Mouse (Mus musculus): Measurements from ENCODE around the gene Pnpo. TPM values are rescaled to one million over a fixed set of nuclear protein-coding genes. Genes with fewer than 3 reads are reported as not detected.

Pnpo gene
- polyA plus RNA-seq, 1 experiment from 2014 or later = 27.5 TPM

DNA sequence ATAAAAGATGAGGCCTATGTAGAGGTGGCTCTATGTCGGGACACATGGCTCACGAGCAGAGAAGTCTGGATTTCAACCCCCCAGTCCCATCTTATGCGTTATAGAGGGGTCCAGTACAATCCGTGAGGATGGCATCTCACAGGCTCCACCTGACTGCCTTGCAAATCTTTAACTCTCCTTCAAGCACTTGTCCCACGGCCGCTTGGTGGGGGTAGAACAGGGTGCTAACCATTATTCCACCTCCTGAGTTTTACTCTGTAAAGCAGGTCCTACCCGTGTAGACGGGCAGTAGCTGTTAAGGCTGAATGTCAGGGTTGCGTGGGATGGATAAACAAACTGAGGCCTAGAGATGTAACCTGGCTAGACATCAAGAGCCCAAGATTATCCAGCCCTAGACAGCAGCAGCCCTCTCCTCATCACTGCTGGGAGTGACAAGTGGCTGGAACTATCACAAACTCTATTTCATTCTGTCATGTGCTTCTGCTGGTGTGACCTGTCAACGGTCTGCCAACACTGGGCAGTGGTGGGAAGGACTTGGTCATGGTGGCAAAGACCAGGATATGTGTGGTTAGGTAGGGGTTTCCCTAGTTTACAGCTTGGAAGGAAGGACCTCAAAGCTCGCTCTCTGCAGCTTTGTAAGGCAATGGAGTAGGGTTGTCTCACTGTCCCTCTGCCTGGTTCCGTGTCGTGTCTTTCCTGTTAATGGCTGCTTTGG lies 10.1 kb downstream of the Pnpo start:
- ATAC-seq (ENCODE audit: low FRiP score) (no peak), DNase-seq (ENCODE audit: low spot score) (no peak)
- H3K36me3 ChIP-seq (replicated peaks; ENCODE audit: control insufficient read depth, insufficient read depth) = no peaks in the 10 kb centered on the region
- no peak overlapping the region for H3K27ac ChIP-seq
- H3K4me2 ChIP-seq (replicated peaks) = no peak overlapping the region
- no peaks in the 10 kb centered on the region for H3K9me3 ChIP-seq (ENCODE audit: control insufficient read depth, low read length)
- no peak overlapping the region for H3K4me3 ChIP-seq (replicated peaks; ENCODE audit: low read length)
- H3K9ac ChIP-seq = no peak overlapping the region
- WGBS = 91% methylated on average over 13 of the region's 13 CpGs
- H3K4me1 ChIP-seq (replicated peaks; ENCODE audit: control insufficient read depth, insufficient read depth, low read length) = no peaks in the 10 kb centered on the region
- peaks cover 5% of the 10 kb centered on the region; the same call in 1 of the 2 replicates for H3K27me3 ChIP-seq (ENCODE audit: control insufficient read depth, insufficient read depth, low read length)

DNA sequence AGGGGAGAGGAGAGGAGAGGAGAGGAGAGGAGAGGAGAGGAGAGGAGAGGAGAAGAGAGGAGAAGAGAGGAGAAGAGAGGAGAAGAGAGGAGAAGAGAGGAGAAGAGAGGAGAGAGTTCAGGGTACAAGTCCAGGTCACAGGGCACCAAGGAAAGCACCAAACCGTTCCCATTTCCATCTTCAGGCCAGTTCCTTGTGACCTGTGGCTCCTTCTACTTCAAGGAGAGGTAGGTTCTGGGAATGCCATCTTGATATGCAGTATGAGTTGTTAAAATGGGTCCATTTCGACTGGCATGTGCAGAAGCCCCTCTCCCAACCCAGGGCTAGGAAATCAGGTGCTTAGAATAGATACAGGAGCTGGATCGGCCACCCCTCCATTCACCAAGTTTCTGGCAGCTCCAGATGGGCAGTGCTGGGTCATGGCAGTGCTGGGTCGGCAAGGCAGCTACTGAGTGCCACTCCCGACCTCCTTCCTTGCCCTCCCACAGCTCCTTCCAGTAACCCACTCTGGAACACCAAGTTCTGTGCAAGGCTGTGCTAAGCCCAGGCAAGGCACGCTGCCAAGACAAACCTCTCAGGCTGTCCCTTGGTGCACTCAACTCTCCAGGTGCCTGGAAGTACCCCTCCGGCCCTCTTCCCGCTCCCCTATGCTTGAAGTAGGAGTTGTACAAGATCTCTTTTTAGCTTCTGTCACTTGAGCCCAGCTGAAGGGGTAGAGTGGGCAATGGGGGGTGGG lies 12.3 kb downstream of the Pnpo start:
- no peak for ATAC-seq (ENCODE audit: low FRiP score)

DNA sequence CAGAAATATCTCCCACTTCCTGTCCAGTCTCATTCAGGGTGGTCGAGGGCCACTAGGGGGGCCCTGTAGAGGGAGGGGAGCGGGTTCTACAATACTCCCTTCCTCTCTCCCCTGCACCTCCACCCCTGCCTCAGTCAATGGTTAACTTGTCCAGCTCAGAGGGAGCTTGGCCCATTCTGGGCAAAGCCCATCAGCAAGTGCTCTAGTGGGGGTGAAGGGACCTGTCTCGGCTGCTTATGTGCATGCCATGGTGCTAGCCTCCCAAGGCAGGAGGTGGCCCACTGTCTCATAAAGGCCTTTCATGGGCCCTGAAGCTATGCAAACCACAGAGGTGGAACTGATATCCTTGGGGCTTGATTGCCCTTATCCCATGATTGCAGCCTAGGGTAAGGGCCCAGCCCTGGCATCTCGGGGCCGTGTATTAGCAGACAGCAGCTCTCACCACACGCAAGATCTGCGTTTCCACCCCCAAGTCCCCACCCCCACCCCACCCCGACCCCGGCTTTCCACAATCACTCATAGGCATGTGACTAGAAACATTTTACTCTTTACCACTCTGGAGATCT lies 13.9 kb downstream of the Pnpo start:
- DNase-seq (ENCODE audit: low spot score) (no peak), ATAC-seq (ENCODE audit: low FRiP score) (no peak)
- Histone ChIP-seq H3K9me3 (ENCODE audit: control insufficient read depth, low read length) (no peaks in the 10 kb centered on the region), H3K9ac (no peak overlapping the region), H3K4me3 (replicated peaks; ENCODE audit: low read length) (no peak overlapping the region), H3K27ac (no peak overlapping the region), H3K4me1 (replicated peaks; ENCODE audit: control insufficient read depth, insufficient read depth, low read length) (no peaks in the 10 kb centered on the region), H3K27me3 (ENCODE audit: control insufficient read depth, insufficient read depth, low read length) (peaks cover 5% of the 10 kb centered on the region; the same call in 1 of the 2 replicates), H3K4me2 (replicated peaks) (no peak overlapping the region), H3K36me3 (replicated peaks; ENCODE audit: control insufficient read depth, insufficient read depth) (no peaks in the 10 kb centered on the region)
- WGBS = 69% methylated on average over 9 of the region's 9 CpGs

More for the DNA sequence above, 12.3 kb downstream of the Pnpo start:
- Histone ChIP-seq H3K27me3 (ENCODE audit: control insufficient read depth, insufficient read depth, low read length) (peaks cover 5% of the 10 kb centered on the region; the same call in 1 of the 2 replicates), H3K9ac (no peak overlapping the region), H3K4me3 (replicated peaks; ENCODE audit: low read length) (no peak overlapping the region), H3K27ac (no peak overlapping the region), H3K4me2 (replicated peaks) (no peak overlapping the region), H3K9me3 (ENCODE audit: control insufficient read depth, low read length) (no peaks in the 10 kb centered on the region), H3K4me1 (replicated peaks; ENCODE audit: control insufficient read depth, insufficient read depth, low read length) (no peaks in the 10 kb centered on the region), H3K36me3 (replicated peaks; ENCODE audit: control insufficient read depth, insufficient read depth) (no peaks in the 10 kb centered on the region)
- 71% methylated on average over 8 of the region's 8 CpGs for WGBS
- DNase-seq (ENCODE audit: low spot score) = no peak

DNA sequence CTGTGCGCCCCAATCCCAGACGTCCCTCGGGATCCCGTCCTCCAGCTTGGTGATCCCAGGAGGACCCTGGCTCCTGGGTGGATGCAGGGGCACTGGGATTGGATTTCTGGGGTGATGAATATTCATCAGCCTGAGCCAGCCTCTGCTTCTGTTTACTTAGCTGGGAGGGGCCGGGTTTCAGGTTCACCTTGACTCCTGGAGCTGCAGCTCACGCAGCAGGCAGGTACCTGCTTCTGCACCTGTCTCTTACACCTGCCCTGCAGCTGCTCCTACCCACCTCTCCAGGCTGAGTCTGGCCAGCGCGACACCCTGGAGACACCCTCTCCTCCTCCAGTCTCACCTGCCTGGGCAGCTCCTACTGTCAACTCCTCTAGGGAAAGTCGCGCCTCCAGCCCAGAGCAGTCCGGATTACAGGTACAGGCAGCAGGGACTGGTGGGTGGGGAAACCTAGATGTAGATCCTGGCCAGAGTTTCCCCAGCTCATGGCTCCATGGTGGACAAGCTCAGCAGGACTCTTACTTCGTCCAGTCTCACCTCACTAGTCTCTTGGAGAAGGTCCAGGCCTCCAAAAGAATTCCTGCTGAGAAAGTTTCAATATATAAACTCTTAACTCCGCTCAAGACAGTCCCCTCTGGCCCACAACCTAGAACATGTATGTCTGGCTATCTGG lies 14.6 kb downstream of the Pnpo start:
- H3K4me2 ChIP-seq (replicated peaks) = no peak overlapping the region
- no peaks in the 10 kb centered on the region for H3K36me3 ChIP-seq (replicated peaks; ENCODE audit: control insufficient read depth, insufficient read depth)
- 19% methylated on average over 13 of the region's 13 CpGs for WGBS

DNA sequence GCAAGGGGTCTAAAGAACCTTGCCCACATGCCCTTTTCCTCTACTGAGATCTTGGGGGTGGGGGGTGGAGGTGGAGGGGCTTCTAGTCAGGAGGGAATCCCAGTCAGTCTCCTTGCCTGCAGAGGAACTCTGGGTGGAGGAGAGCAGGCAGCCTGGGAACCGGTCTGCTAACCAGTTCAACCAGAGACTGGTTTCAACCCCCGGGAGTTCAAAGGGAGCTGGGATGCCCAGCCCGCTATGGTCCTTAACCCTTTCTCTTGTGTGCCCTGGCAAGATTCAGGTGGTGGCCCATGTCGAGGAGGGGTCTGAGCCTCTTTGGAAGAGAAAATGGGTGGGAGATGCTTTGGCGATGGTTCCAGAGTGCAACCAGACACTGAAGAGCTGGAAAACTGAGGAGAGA lies 15.1 kb downstream of the Pnpo start:
- Histone ChIP-seq H3K4me1 (replicated peaks; ENCODE audit: control insufficient read depth, insufficient read depth, low read length) (no peaks in the 10 kb centered on the region), H3K9me3 (ENCODE audit: control insufficient read depth, low read length) (no peaks in the 10 kb centered on the region), H3K27ac (no peak overlapping the region), H3K36me3 (replicated peaks; ENCODE audit: control insufficient read depth, insufficient read depth) (no peaks in the 10 kb centered on the region), H3K4me3 (replicated peaks; ENCODE audit: low read length) (no peak overlapping the region), H3K27me3 (ENCODE audit: control insufficient read depth, insufficient read depth, low read length) (peaks cover 5% of the 10 kb centered on the region; the same call in 1 of the 2 replicates), H3K4me2 (replicated peaks) (no peak overlapping the region), H3K9ac (no peak overlapping the region)
- WGBS = 13% methylated on average over 5 of the region's 5 CpGs
- DNase-seq (ENCODE audit: low spot score) = no peak
- ATAC-seq (ENCODE audit: low FRiP score) = no peak

More for the DNA sequence above, 14.6 kb downstream of the Pnpo start:
- ATAC-seq (ENCODE audit: low FRiP score) = no peak
- no peaks in the 10 kb centered on the region for H3K4me1 ChIP-seq (replicated peaks; ENCODE audit: control insufficient read depth, insufficient read depth, low read length)
- no peak for DNase-seq (ENCODE audit: low spot score)
- no peak overlapping the region for H3K4me3 ChIP-seq (replicated peaks; ENCODE audit: low read length)
- H3K9ac ChIP-seq = no peak overlapping the region
- peaks cover 5% of the 10 kb centered on the region; the same call in 1 of the 2 replicates for H3K27me3 ChIP-seq (ENCODE audit: control insufficient read depth, insufficient read depth, low read length)
- no peaks in the 10 kb centered on the region for H3K9me3 ChIP-seq (ENCODE audit: control insufficient read depth, low read length)
- no peak overlapping the region for H3K27ac ChIP-seq

DNA sequence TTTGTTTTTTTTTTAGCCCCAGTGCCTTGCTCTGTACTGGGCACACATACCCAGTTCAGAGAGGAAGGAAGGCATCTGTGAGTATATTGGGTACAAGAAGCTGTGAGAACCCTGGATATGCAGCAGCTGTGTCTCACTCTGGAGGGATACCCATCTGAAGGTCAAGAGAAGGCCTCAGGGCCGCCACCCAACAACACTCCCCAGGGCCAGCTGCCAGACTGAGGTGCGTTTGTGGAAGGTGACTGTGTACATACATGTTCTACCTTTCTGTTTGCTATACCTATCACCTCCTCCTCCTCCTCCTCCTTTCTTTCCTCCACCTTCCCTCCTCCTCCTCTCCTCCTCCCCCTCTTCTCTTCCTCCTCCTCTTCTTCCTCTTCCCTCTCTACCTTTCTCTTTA lies 15.7 kb downstream of the Pnpo start, which contains the start of gene Prr15l:
Prr15l (plus strand) TSS at position 17 of the 400 bp plus-strand sequence.
- peaks cover 5% of the 10 kb centered on the region; the same call in 1 of the 2 replicates for H3K27me3 ChIP-seq (ENCODE audit: control insufficient read depth, insufficient read depth, low read length)
- H3K9ac ChIP-seq = no peak within 1 kb of the TSS
- H3K36me3 ChIP-seq (replicated peaks; ENCODE audit: control insufficient read depth, insufficient read depth) = no peaks in the 10 kb centered on the region
- DNase-seq (ENCODE audit: low spot score) (no peak), ATAC-seq (ENCODE audit: low FRiP score) (no peak)
- no peak within 1 kb of the TSS for H3K4me3 ChIP-seq (replicated peaks; ENCODE audit: low read length)
- H3K27ac ChIP-seq = no peak within 1 kb of the TSS
- H3K4me1 ChIP-seq (replicated peaks; ENCODE audit: control insufficient read depth, insufficient read depth, low read length) = no peaks in the 10 kb centered on the region
- no peak within 1 kb of the TSS for H3K4me2 ChIP-seq (replicated peaks)
- 77% methylated on average over 2 of the region's 2 CpGs for WGBS
- no peaks in the 10 kb centered on the region for H3K9me3 ChIP-seq (ENCODE audit: control insufficient read depth, low read length)

DNA sequence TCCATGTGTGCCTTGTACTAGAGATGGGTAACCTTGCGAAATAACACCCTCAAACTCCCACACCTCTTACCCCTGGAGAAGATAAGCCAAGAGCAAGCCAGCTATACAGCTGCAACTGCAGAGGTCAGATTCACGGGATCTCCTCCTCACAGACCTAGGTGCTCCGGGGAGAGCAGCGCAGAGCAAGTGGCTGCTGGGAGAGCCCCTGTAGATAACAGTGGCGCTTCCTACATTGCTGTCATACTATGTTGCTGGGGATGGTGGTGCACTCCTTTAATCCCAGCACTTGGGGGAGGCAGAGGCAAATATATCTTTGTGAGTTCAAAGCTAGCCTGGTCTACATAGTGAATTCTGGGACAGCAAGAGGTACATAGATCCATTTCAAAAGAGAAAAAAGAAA lies 17.2 kb downstream of the Pnpo start:
- Histone ChIP-seq H3K4me3 (replicated peaks; ENCODE audit: low read length) (no peak overlapping the region), H3K4me1 (replicated peaks; ENCODE audit: control insufficient read depth, insufficient read depth, low read length) (no peaks in the 10 kb centered on the region), H3K9me3 (ENCODE audit: control insufficient read depth, low read length) (no peaks in the 10 kb centered on the region), H3K36me3 (replicated peaks; ENCODE audit: control insufficient read depth, insufficient read depth) (no peaks in the 10 kb centered on the region), H3K9ac (no peak overlapping the region), H3K27me3 (ENCODE audit: control insufficient read depth, insufficient read depth, low read length) (peaks cover 5% of the 10 kb centered on the region; the same call in 1 of the 2 replicates), H3K27ac (no peak overlapping the region), H3K4me2 (replicated peaks) (no peak overlapping the region)
- ATAC-seq (ENCODE audit: low FRiP score) = no peak
- 83% methylated on average over 5 of the region's 5 CpGs for WGBS
- DNase-seq (ENCODE audit: low spot score) = no peak

DNA sequence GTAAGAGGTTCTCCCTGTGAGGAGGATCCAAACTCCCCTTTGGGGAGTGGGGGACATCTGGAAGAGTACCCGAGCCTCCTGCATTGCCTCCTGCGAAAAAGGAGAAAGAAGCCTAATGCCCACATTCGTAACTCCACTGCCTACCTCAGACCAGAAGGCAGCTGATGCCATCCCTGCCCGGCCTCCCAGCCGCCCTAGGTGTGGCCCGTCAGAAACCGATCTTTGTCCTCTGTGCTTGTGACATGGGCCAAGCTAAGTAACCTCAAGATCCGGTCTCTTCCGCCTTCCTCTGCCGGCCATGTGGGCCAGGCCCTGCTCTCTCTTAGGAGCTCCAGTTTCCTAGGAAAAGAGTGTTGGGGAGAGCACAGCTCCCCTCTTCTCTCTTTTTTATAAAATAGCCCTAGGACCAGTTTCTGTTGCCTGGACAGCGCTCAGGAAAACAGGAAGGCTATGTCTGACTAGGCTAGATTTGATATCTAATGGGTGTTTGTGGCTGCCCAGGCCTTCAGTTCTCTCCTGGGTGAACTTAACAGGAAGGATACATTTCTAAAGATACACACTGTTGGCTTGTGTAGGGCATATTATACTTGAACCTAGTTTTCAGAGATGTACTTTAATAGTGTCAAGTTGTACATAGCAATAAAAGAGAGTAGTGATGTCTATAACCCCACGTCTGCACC lies 18.2 kb downstream of the Pnpo start:
- H3K4me1 ChIP-seq (replicated peaks; ENCODE audit: control insufficient read depth, insufficient read depth, low read length) = no peaks in the 10 kb centered on the region
- H3K9ac ChIP-seq = no peak overlapping the region
- 90% methylated on average over 12 of the region's 12 CpGs for WGBS
- no peak overlapping the region for H3K27ac ChIP-seq
- H3K36me3 ChIP-seq (replicated peaks; ENCODE audit: control insufficient read depth, insufficient read depth) = no peaks in the 10 kb centered on the region
- no peak overlapping the region for H3K4me3 ChIP-seq (replicated peaks; ENCODE audit: low read length)
- no peak overlapping the region for H3K4me2 ChIP-seq (replicated peaks)
- no peaks in the 10 kb centered on the region for H3K9me3 ChIP-seq (ENCODE audit: control insufficient read depth, low read length)
- DNase-seq (ENCODE audit: low spot score) = no peak
- peaks cover 5% of the 10 kb centered on the region; the same call in 1 of the 2 replicates for H3K27me3 ChIP-seq (ENCODE audit: control insufficient read depth, insufficient read depth, low read length)
- no peak for ATAC-seq (ENCODE audit: low FRiP score)

Measured in hindbrain, embryonic 14.5 days (tissue).